Mouse (Mus musculus): ENCODE data around the gene Rtn3. TPM values are rescaled to one million over a fixed set of nuclear protein-coding genes. Genes with fewer than 3 reads are reported as not detected.
A peak's percentile ranks its signal among the peaks of the same experiment; 100 is the strongest.

Gene Rtn3
- 256 and 280 TPM in 2 replicates for polyA plus RNA-seq (2016; fragmentation: Nextera tagmentation; extraction: Ambion mirVana)

- WGBS = under 1% methylated on average over 80 of the region's 80 CpGs
- no peaks in the 10 kb centered on the region for H3K27me3 ChIP-seq (ENCODE audit: insufficient read depth, poor library complexity, severe bottlenecking)
- H3K36me3 ChIP-seq = peaks cover 14% of the 10 kb centered on the region
- H3K27ac ChIP-seq = peak within 1 kb of the TSS; percentile 99
- peak; percentile 98 for DNase-seq (ENCODE audit: low spot score)
- peak within 1 kb of the TSS; percentile 97 for H3K4me3 ChIP-seq
- H3K9me3 ChIP-seq = no peaks in the 10 kb centered on the region
- peaks cover 22% of the 10 kb centered on the region for H3K4me1 ChIP-seq (replicated peaks)
Observed at GRCm38 (mm10) chr19:7482599-7483511, at the start of gene Rtn3. TSS of gene Rtn3 (minus strand) at chr19:7483281.

- H3K36me3 ChIP-seq = peaks cover 52% of the 10 kb centered on the region
- WGBS = 91% methylated on average over 5 of the region's 5 CpGs
- no peaks in the 10 kb centered on the region for H3K27me3 ChIP-seq (ENCODE audit: insufficient read depth, poor library complexity, severe bottlenecking)
- no peak overlapping the region for H3K27ac ChIP-seq
- H3K4me1 ChIP-seq (replicated peaks) = no peaks in the 10 kb centered on the region
- H3K9me3 ChIP-seq = no peaks in the 10 kb centered on the region
- H3K4me3 ChIP-seq = no peak overlapping the region
- no peak for DNase-seq (ENCODE audit: low spot score)
Observed at GRCm38 (mm10) chr19:7531906-7532305, 48.8 kb upstream of the Rtn3 start.

- Histone ChIP-seq H3K27me3 (ENCODE audit: insufficient read depth, poor library complexity, severe bottlenecking) (no peaks in the 10 kb centered on the region), H3K9me3 (no peaks in the 10 kb centered on the region), H3K36me3 (peaks cover 64% of the 10 kb centered on the region), H3K4me3 (no peak overlapping the region), H3K27ac (no peak overlapping the region), H3K4me1 (replicated peaks) (no peaks in the 10 kb centered on the region)
- 63% methylated on average over 7 of the region's 7 CpGs for WGBS
- DNase-seq (ENCODE audit: low spot score) = peak; percentile 46
Observed at GRCm38 (mm10) chr19:7528639-7529428, 45.8 kb upstream of the Rtn3 start.

GRCm38 (mm10) chr19:7524879-7525278, 41.8 kb upstream of the Rtn3 start:
- H3K36me3 ChIP-seq = peaks cover 60% of the 10 kb centered on the region
- H3K27me3 ChIP-seq (ENCODE audit: insufficient read depth, poor library complexity, severe bottlenecking) = no peaks in the 10 kb centered on the region
- no peaks in the 10 kb centered on the region for H3K4me1 ChIP-seq (replicated peaks)
- no peak overlapping the region for H3K27ac ChIP-seq
- H3K4me3 ChIP-seq = no peak overlapping the region
- WGBS = 85% methylated on average over 3 of the region's 3 CpGs
- 0 out of 2 replicates have a peak, but pooled peaks cover 4% of the 10 kb centered on the region for H3K9me3 ChIP-seq
- DNase-seq (ENCODE audit: low spot score) = no peak

- Histone ChIP-seq H3K9me3 (0 out of 2 replicates have a peak, but pooled peaks cover 4% of the 10 kb centered on the region), H3K27me3 (ENCODE audit: insufficient read depth, poor library complexity, severe bottlenecking) (no peaks in the 10 kb centered on the region), H3K27ac (no peak overlapping the region), H3K4me1 (replicated peaks) (no peaks in the 10 kb centered on the region), H3K36me3 (peaks cover 61% of the 10 kb centered on the region), H3K4me3 (no peak overlapping the region)
- no peak for DNase-seq (ENCODE audit: low spot score)
Observed at GRCm38 (mm10) chr19:7523781-7524180, 40.7 kb upstream of the Rtn3 start.

- H3K27ac ChIP-seq = no peak overlapping the region
- H3K36me3 ChIP-seq = peaks cover 66% of the 10 kb centered on the region
- no peak overlapping the region for H3K4me3 ChIP-seq
- H3K27me3 ChIP-seq (ENCODE audit: insufficient read depth, poor library complexity, severe bottlenecking) = no peaks in the 10 kb centered on the region
- 84% methylated on average over 1 of the region's 1 CpGs for WGBS
- no peaks in the 10 kb centered on the region for H3K4me1 ChIP-seq (replicated peaks)
- 0 out of 2 replicates have a peak, but pooled peaks cover 4% of the 10 kb centered on the region for H3K9me3 ChIP-seq
- DNase-seq (ENCODE audit: low spot score) = no peak
Observed at GRCm38 (mm10) chr19:7523292-7523691, 40.2 kb upstream of the Rtn3 start.

- Histone ChIP-seq H3K27ac (no peak overlapping the region), H3K4me1 (replicated peaks) (no peaks in the 10 kb centered on the region), H3K36me3 (peaks cover 68% of the 10 kb centered on the region), H3K9me3 (0 out of 2 replicates have a peak, but pooled peaks cover 4% of the 10 kb centered on the region), H3K4me3 (no peak overlapping the region), H3K27me3 (ENCODE audit: insufficient read depth, poor library complexity, severe bottlenecking) (no peaks in the 10 kb centered on the region)
- DNase-seq (ENCODE audit: low spot score) = no peak
- WGBS = 97% methylated on average over 2 of the region's 2 CpGs
Observed at GRCm38 (mm10) chr19:7522856-7523255, 39.8 kb upstream of the Rtn3 start.

GRCm38 (mm10) chr19:7521619-7522018, 38.5 kb upstream of the Rtn3 start:
- no peaks in the 10 kb centered on the region for H3K27me3 ChIP-seq (ENCODE audit: insufficient read depth, poor library complexity, severe bottlenecking)
- 0 out of 2 replicates have a peak, but pooled peaks cover 4% of the 10 kb centered on the region for H3K9me3 ChIP-seq
- no peak overlapping the region for H3K4me3 ChIP-seq
- 92% methylated on average over 3 of the region's 3 CpGs for WGBS
- H3K4me1 ChIP-seq (replicated peaks) = peaks cover 3% of the 10 kb centered on the region; the same call in 1 of the 2 replicates
- H3K27ac ChIP-seq = no peak overlapping the region
- H3K36me3 ChIP-seq = peaks cover 77% of the 10 kb centered on the region
- DNase-seq (ENCODE audit: low spot score) = no peak

GRCm38 (mm10) chr19:7516437-7516836, 33.4 kb upstream of the Rtn3 start:
- 87% methylated on average over 1 of the region's 1 CpGs for WGBS
- H3K27ac ChIP-seq = no peak overlapping the region
- no peaks in the 10 kb centered on the region for H3K9me3 ChIP-seq
- no peak overlapping the region for H3K4me3 ChIP-seq
- DNase-seq (ENCODE audit: low spot score) = no peak
- peaks cover 5% of the 10 kb centered on the region; the same call in 1 of the 2 replicates for H3K4me1 ChIP-seq (replicated peaks)
- H3K36me3 ChIP-seq = peaks cover 49% of the 10 kb centered on the region
- H3K27me3 ChIP-seq (ENCODE audit: insufficient read depth, poor library complexity, severe bottlenecking) = no peaks in the 10 kb centered on the region

GRCm38 (mm10) chr19:7508026-7508425, 24.9 kb upstream of the Rtn3 start:
- H3K36me3 ChIP-seq = peaks cover 36% of the 10 kb centered on the region
- H3K27ac ChIP-seq = no peak overlapping the region
- no peaks in the 10 kb centered on the region for H3K27me3 ChIP-seq (ENCODE audit: insufficient read depth, poor library complexity, severe bottlenecking)
- no peak for DNase-seq (ENCODE audit: low spot score)
- no peaks in the 10 kb centered on the region for H3K9me3 ChIP-seq
- 71% methylated on average over 4 of the region's 4 CpGs for WGBS
- no peaks in the 10 kb centered on the region for H3K4me1 ChIP-seq (replicated peaks)
- H3K4me3 ChIP-seq = no peak overlapping the region

GRCm38 (mm10) chr19:7506321-7506720, 23.2 kb upstream of the Rtn3 start:
- H3K4me3 ChIP-seq = no peak overlapping the region
- no peak for DNase-seq (ENCODE audit: low spot score)
- no peaks in the 10 kb centered on the region for H3K4me1 ChIP-seq (replicated peaks)
- no peaks in the 10 kb centered on the region for H3K27me3 ChIP-seq (ENCODE audit: insufficient read depth, poor library complexity, severe bottlenecking)
- 95% methylated on average over 1 of the region's 1 CpGs for WGBS
- H3K36me3 ChIP-seq = peaks cover 22% of the 10 kb centered on the region
- H3K27ac ChIP-seq = no peak overlapping the region
- no peaks in the 10 kb centered on the region for H3K9me3 ChIP-seq

GRCm38 (mm10) chr19:7502432-7502831, 19.4 kb upstream of the Rtn3 start:
- no peaks in the 10 kb centered on the region for H3K36me3 ChIP-seq
- H3K27me3 ChIP-seq (ENCODE audit: insufficient read depth, poor library complexity, severe bottlenecking) = no peaks in the 10 kb centered on the region
- H3K27ac ChIP-seq = no peak overlapping the region
- no peak for DNase-seq (ENCODE audit: low spot score)
- H3K4me1 ChIP-seq (replicated peaks) = no peaks in the 10 kb centered on the region
- H3K9me3 ChIP-seq = no peaks in the 10 kb centered on the region
- WGBS = 92% methylated on average over 2 of the region's 2 CpGs
- no peak overlapping the region for H3K4me3 ChIP-seq

- H3K4me1 ChIP-seq (replicated peaks) = peaks cover 2% of the 10 kb centered on the region
- WGBS = 91% methylated on average over 1 of the region's 1 CpGs
- H3K36me3 ChIP-seq = no peaks in the 10 kb centered on the region
- no peak for DNase-seq (ENCODE audit: low spot score)
- H3K27me3 ChIP-seq (ENCODE audit: insufficient read depth, poor library complexity, severe bottlenecking) = no peaks in the 10 kb centered on the region
- H3K9me3 ChIP-seq = no peaks in the 10 kb centered on the region
- no peak overlapping the region for H3K27ac ChIP-seq
- no peak overlapping the region for H3K4me3 ChIP-seq
Observed at GRCm38 (mm10) chr19:7500701-7501100, 17.6 kb upstream of the Rtn3 start.
